Mouse (Mus musculus) thymus, postnatal 14 days (tissue): ENCODE results near the gene Paxip1.

Source experiments
- DNase-seq: peaks from one replicate; pipeline ENCODE4 v3.0.0; 2021

Gene Paxip1

DNA sequence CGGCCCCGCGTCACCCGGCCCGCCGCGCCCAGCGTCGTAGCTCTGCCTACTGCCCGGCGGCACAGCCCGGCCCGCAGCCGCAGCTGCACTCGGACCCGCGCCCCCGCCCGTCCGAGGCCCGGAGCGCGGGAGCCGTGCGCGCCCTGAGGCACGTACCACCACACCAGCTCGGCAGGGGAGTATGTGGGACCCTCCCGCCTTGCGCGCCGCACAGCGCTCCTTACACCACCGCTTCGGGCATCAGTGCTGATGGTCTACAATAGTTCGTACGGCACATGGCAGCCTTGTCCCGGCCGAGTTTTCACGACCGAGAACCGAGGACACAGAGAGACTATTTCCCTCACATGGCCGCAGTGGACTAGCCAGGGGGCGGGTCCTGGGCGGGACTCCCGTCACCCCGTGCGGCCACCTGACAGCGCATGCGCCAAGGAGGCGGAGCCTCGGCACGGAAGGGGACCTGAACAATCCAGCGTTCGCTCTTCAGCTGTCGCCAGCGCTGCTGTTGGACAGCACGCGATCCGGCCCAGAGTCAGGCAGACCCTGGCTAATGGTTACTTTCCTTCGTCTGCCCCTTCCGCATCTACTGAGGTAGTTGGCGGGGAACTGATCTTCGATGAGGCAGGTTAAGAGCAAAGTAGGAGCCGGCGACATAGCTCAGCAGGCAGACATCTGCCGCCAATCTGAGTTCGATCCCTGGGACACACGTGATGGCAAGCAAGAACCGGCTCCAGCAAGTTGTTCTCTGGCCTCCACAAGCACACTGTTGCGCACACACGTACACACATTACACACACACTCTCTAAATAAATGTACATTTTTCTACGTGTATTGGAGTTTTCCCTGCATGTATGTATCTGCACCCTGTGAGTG lies at the start of gene Paxip1:
Gene Paxip1 (minus strand): TSS at position 389 of the 870 bp plus-strand sequence.
- DNase-seq: peak; percentile 97

DNA sequence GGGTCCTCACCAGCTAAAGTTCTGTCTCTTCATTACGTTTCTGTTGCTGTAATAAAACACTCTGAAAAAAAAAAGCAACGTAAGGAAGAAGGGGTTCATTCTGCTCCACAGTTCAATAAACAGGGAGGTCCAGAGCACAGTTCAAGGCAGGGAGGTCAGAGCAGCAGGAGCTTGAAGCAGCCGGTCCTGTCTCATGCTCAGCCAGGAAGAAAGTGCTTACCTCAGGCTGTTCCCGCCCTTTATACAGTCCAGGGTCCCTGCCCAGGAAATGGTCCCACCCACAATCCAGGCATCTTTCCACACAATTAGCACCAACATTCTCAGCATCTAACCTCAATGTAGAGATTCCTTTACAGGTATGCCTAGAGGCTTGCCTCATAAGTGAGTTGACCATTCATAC lies 46.6 kb upstream of the Paxip1 start:
- DNase-seq: no peak

DNA sequence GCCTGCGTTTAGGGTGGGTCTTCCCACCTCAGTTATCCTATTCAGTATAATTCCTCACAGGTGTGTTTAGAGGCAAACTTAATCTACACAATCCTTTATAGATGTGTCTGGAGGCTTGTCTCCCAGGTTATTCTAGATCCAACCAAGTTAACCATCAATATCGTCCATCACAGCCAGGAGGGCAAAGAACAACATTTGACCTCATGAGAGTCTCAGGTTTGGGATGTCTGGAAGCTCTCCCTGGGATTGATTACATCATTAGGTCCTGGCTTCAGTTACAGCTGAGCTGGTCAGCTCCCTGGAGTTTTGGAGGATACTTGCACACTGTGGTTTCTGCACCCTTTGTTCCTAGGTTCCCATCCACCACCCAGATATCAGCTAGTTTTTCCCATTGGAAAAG lies 43.6 kb upstream of the Paxip1 start:
- no peak for DNase-seq

DNA sequence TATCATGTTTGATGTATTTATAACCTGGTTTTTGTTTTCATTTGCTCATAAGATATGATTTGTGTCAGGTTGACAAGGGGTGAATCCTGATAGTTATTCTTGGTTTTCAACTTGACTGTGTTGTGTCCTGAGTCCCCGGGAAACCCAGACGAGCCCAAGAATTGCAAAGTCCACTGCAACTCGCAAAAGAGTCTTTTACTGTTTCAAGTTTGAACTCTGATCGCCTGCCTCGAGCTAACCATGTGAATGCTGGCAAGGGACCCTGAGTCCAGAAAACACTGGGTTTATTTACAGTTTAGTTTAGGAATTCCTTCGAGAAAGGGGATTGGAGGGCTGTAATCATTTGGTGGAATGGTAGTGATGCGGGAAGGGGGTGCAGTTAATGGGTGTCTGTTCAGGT lies 36.5 kb upstream of the Paxip1 start:
- no peak for DNase-seq

DNA sequence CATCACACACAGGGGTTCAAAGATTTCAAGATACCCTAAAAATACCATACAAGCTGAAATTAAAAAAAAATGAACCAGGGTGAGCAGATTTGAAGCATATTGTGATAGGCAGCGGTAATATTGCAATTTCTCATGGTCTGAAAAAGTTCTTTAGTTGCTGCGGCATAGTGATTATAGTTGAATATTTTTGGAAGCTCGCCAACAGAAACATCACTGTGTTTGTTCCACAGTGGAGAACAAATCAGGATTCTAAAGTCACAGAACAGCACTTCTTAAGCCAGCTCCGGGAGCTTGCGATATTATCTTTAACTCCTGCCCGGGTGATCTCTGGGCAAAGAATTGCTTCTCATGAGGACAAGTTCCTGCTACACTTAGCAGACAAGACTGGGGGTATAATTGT lies 29.7 kb upstream of the Paxip1 start:
- DNase-seq: no peak

DNA sequence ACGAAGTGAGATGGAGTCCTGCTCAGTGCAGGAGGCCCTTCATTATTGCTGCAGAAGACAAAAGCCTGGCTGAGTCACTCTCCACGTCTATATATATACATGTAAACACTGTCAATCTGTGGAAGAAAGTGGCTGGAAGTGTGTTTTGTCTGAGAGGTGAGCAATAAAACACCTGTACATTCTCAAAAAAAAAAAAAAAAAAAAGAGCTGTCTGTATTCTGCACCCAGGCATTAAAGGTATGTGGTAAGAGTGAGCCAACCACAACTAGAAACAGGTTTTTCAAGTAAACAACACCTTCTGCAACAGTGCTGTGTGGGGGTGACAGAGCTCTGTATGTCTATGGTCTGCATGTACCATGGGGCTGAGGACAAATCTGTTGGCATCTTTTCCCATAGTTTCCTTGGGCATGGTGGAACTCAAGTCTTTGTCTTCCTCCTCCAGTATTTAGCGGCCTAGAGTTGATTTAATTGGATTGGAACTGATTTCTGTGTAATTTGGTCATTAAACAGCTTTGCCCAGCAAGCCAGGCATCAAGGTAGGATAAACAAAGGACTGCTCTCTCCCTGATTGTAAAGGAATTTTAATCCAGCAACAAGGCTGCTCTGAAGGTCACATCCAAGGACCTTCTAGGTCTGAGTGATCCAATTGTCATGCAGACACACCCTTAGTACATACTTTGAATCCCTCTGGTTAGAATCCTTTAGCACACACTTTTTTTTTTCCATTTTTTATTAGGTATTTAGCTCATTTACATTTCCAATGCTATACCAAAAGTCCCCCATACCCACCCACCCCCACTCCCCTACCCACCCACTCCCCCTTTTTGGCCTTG lies 27.6 kb upstream of the Paxip1 start:
- DNase-seq: no peak

DNA sequence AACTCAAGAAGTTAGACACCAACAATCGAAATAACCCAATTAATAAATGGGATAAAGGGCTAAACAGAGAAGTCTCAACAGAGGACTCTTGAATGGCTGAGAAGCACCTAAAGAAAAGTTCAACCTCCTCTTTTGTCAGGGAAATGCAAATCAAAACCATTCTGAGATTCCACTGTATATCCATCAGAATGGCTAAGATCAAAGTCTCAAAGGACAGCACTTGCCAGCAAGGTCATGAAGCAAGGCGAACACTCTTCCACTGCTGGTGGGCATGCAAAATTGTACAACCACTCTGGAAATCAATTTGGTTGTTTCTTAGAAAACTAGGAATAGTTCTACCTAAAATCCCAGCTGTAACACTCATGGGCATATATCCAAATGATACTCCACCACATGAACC lies 22.8 kb upstream of the Paxip1 start:
- no peak for DNase-seq

DNA sequence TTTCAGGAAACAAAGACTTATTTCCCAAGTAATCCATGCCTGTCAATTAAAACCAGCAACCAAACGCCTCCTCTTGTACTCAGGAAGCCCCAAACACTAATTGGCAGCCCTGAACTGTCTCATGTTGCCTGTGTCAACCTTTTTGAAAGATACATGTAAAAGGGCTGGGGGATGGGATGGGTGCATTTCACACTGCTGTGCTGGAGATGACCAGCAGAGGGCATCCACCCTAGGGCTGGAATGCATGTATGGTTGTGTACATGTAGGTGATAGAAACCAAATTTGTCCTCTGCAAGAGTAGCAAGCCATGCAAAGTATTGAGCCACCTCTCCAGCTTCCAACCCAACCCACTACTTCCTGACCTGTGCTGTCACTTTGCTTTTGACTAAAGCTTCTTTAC lies 2.4 kb upstream of the Paxip1 start:
- DNase-seq: peak; percentile 86

DNA sequence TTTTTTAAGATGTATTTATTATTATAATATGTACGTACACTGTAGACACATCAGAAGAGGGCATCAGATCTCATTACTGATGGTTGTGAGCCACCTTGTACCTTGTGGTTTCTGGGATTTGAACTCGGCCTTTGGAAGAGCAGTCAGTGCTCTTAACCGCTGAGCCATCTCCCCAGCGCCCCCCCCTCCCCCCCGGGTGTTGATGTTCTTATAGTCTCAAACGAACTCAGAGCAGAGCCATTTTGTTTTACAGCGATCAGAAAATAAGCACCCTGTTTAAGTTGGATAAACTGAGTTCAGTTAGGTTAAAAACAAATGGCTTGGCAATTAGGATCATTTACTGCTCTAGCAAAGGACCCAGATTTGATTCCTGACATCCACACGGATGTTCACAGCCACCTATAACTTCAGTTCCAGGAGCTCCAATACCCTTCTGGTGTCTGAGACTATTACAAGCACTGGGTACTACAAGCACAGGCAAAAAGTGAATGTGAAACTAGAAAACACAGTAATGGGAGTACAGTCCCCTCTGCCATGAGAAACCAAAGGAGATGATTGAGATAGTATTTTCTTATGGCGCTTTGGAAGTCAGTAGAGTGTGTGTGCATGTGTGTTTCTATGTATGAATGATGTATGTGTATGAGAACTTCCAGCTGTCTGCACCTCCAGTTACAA lies 1.2 kb upstream of the Paxip1 start:
- no peak for DNase-seq

DNA sequence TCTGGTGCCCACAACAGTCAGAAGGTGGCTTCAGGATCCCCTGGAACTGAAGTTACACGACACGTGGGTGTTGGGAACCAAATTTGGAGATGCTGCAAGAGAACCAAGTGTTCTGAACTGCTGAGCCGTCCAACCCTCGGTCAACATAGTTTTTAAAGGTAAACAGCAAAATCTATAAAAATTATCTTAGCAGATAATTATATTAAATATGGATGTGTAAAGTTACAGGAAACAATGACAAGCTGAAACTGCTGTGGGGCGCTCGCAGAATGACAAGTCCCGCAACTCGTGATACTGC lies 631 bp upstream of the Paxip1 start:
- no peak for DNase-seq

DNA sequence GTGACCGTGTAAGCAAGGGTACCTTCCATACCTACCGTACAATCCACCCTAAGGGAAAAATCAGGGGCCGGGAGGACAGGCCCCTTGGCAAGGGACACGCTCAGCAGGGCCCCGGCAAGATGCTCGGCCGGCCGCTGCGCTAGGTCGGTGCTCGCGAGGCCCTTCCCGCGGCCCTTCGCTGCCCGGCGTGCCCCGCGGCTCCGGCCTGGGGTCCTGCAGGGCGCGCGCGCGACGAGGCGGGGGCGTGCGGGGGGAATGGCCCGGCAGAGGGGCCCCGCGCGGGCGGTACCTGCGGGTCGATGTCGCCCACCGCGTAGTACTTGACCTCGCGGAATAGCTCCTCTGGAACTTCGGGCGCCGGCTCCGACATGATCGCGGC lies 592 bp downstream of the Paxip1 start:
- DNase-seq: peak; percentile 68

DNA sequence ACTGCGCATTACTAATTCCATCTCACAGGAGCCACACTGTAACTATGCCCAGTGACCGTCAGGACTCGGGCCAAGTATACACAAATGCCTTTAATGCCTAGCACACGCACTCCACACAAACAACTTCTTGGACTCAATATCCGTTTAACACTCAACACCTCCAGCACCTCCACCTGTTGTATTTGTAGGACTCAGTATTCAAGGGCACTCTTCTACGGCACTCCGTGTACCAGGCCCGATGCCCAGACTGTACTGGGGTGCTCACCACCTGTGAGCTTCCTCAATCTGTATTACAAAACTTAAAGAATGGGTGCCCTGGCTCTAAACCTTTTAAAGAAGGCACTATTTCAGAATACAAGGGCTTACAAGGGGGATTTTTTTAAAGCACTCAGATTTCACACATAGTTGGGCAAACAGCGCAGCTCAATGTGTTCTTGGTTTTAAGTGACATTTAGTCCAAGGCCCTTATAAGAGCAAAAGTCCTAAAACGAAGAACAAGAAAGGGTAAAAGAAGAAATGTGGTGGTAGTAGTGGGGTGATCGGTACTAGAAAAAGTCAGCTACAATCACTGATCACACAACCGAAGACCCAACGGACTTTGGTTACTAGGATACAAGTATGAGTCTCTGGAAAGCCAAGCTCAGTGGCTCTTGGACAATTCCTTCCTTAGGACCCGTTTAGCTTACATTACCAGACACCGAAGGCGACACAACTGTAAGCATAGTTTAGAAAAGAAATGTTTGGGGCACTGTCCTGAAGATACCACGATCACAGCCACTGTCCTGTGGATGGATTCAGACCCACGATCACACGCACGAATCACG lies 1.2 kb downstream of the Paxip1 start:
- DNase-seq: no peak

DNA sequence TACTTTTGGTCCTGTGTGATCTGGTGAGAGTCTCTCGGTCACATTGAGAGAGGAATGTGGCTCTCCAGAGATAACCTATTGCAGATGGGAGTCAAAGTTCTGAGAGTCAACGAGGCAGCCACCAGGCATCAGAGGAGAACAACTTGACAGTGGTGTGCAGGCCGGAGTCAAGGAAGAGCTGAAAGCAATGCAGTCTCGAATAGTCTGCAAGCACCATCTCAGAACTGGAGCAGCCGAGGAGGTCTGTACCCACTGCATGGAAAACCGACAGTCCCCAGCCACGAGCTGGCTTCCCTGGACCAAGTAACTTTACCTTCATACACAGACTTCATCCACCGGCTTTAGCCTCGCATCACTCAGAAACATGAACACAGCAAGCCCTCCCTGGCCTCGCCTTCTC lies 1.9 kb downstream of the Paxip1 start:
- no peak for DNase-seq

DNA sequence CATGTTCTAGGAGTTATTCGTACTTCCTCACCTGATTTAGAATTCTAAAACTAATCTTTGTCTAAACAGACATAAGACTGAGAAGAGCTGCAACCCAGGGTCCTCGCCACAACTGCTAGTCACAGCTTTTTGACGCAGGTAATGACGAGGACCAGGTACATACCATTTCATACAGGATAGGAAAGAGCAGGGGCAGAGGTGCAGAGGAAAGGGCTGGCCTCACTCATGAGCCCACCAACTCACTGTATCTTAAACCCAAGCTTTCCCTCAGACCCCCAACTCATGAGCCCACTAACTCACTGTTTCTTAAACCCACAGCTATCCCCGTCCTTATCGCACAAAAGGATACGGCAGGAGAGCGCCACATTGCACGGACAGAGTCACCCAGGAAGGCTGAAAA lies 8.1 kb downstream of the Paxip1 start:
- DNase-seq: no peak

DNA sequence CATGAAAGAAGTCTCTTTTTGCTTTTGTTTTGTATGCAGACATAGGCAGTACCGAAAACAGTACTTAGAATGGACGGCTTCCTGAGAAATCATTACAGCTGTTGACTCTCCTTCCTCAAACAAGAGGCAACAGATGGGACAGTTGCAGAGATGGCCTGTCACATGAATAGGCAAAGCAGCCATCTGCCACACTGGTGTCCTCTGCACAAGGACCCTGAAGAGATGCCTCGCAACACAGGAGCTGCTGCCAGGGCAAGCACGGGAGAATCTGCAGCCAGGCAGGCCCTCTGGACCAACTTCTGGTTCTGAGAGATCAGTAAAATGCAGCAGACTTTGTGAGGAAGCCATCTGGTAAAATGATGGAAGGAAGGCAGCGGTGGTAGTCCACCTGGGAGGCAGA lies 23.5 kb downstream of the Paxip1 start:
- DNase-seq: no peak

DNA sequence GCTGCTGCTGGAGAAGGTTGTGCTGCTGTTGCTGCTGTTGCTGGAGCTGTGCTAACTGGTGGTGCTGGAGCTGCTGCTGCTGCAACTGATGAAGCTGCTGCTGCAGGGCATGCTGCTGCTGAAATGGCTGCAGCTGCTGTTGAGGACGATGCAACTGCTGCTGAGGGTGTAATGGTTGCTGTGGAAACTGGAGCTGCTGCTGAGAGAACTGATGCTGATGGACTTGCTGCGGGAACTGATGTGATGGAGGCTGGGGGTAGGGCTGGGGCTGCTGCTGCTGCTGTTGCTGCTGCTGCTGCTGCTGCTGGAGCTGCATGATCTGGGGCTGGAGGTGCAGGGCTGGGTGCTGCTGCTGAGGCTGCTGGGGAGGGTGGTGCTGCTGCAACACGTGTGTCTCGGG lies 25.7 kb downstream of the Paxip1 start:
- DNase-seq: no peak

DNA sequence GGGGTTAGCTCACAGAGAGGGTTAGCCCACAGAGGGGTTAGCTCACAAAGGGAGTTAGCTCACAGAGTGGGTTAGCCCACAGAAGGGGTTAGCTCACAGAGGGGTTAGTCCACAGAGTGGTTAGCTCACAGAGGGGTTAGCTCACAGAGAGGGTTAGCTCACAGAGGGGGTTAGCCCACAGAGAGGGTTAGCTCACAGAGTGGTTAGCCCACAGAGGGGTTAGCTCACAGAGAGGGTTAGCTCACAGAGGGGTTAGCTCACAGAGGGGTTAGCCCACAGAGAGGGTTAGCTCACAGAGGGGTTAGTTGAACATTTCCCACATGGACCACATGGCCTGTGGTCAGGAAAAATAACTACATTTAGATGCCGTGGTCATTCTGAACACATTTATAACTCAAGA lies 46.5 kb downstream of the Paxip1 start:
- DNase-seq: no peak

DNA sequence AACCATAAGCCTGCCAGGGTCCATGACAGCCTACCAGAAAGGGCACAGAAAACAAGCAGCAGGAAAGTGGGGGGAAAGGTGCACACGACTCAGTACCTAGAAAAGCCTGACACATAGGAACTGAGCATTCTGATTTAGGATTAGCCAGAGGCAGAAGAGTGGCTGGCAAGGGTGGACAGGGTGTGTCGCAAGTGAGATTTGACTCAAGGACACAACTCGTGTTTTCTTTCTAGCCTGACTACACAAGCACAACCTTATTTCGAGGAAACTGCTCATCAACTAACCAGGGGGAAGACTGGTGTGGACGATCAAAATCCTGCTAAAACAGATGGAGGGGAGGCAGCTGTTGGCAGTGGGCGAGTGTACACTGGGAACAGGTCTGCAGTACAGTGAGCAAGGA lies 52.3 kb downstream of the Paxip1 start:
- no peak for DNase-seq

DNA sequence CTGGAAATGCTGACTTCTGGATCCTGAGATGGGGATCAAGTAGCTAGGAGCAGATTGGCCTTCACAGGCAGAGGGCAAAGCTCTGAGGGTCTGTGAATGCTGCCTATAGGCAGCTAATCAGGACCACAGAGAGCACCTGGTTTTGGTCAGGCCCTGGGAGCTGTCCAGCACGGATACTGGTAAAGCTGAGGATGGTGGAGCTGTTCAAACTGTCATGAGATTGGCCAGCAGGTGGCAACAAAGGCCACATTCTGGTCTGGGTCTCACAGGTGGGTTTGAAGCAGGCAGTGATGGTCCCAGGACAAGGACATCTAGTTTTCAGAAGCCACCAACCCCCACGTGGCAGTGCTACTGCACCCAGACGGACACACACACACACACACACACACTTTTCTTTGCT lies 54.3 kb downstream of the Paxip1 start:
- peak; percentile 20 for DNase-seq

DNA sequence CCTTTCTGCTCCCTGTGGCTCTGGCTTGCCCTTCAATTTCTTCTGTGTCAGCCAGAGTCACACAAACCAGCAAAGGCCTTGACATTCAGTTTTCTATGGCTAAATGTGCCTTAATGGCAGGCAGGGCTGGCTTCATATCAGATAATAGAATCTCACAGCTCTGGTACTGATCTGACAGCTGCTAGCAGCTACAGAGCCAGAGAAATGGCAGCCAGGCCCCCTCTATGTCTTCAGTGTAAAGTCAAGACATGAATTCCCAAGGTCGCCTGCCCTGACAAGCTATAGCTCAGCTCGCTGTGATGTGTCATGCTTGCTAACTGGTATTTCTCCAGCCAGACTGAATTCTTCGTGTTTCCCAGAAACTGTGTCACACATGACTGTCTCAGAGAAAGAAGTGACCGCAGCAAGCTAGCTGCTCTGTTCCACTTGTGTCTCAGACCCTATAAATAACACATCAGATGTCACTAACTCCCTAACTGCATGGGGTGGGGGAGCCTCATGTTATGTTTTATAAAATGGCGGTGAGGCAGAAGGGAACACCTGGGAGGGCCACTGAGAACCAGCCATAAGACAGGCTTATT lies 59.1 kb downstream of the Paxip1 start:
- DNase-seq: no peak

DNA sequence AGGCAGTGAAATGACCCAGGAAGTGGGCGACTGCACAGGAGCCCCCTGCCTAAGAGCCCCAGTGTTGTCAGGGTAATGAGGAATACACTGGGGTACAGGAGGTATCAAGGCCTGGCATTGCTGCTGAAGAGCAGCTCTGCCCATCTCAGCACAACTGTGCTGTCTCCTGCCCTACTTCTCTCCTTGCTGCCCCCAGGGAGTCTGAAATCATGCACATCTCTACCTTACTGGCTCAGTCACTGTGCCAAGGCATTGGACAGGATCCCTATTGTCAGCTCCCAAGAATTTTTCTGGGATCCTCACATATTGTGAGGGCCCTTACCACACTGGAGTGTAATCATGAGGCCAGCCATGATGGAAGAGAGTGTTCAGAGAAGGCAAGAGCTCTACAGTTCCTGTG lies 60.1 kb downstream of the Paxip1 start:
- no peak for DNase-seq

DNA sequence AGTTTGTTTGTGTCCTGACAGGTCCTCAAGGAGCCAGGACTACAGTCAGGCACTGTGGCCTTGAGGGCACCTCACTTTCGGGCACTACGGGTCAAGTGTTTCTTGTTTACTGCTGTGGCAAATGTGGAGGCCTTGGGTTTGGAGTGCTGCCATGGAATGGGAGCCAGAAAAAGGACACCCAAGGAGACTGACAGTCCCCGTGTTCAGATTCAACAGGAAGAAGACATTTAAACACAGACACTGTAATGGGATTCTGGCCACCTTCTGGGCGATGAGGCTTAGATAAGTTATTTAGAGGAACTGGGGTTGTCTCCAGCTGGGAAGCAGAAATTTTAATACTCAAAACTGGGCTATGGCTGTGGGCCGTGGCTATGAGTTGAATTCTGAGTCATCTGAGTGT lies 60.8 kb downstream of the Paxip1 start:
- no peak for DNase-seq

DNA sequence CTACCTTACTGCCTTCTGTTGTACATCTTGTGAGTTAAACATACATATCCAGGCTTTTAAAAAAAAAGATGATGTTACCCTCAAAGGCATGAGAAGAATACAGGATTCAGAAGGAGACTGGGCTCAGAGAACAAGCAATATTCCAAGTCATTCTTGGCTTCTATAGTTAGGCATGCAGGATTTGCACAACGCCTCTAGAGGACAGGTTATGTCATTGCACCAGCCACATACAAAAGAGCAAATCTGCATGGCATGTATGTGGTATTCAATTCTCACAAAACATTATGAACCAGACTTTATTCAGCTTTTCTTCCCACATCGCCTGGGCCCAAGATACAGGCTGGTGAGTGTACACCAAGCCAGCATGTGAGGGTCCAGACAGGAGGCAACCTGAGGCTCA lies 67.0 kb downstream of the Paxip1 start:
- no peak for DNase-seq
